Mouse (Mus musculus): Measurements from ENCODE around the gene Brf1. TPM values are rescaled to one million over a fixed set of nuclear protein-coding genes. Genes with fewer than 3 reads are reported as not detected.

Gene Brf1
- polyA plus RNA-seq, 1 experiment from 2014 or later, result 53.9 TPM

- H3K9me3 ChIP-seq (replicated peaks; ENCODE audit: control insufficient read depth, low read length), result no peaks in the 10 kb centered on the region
- no peak overlapping the region for H3K9ac ChIP-seq (ENCODE audit: low read length)
- H3K27me3 ChIP-seq (ENCODE audit: control insufficient read depth, insufficient read depth, low read length), result no peaks in the 10 kb centered on the region
- no peak overlapping the region for H3K4me3 ChIP-seq (replicated peaks; ENCODE audit: low read length)
- ATAC-seq (ENCODE audit: insufficient read depth, low FRiP score), result no peak
- no peak overlapping the region for H3K4me2 ChIP-seq (ENCODE audit: low read depth, low read length)
- peaks cover 5% of the 10 kb centered on the region for H3K4me1 ChIP-seq (ENCODE audit: control insufficient read depth, insufficient read depth, low read length)
- no peak overlapping the region for H3K27ac ChIP-seq (ENCODE audit: low read length)
- WGBS, result 82% methylated on average over 4 of the region's 4 CpGs
- no peaks in the 10 kb centered on the region for H3K36me3 ChIP-seq (ENCODE audit: control insufficient read depth, insufficient read depth, low read length)
These were observed 36.5 kb upstream of the Brf1 start for GRCm38 (mm10) chr12:113036996-113037395.

DNA sequence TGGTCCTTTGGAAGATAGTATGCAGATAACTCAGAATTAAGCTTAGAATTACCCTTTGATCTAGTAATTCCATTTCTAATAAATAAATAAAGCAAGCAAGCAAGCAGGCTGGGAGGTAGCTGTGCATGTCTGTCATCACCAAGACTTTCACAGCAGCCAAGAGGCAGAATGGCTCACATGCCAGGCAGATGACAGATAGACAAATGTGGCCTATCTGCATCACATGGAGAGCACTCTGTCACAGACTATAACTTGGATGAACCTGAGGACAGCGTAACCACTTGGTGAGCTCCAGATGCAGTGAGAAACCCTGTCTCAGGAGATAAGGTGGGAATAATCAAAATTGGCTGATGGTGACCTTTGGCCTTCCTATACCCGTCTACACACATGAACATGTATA lies 34.6 kb upstream of the Brf1 start:
- no peaks in the 10 kb centered on the region for H3K27me3 ChIP-seq (ENCODE audit: control insufficient read depth, insufficient read depth, low read length)
- no peaks in the 10 kb centered on the region for H3K9me3 ChIP-seq (replicated peaks; ENCODE audit: control insufficient read depth, low read length)
- H3K27ac ChIP-seq (ENCODE audit: low read length), result no peak overlapping the region
- H3K9ac ChIP-seq (ENCODE audit: low read length), result no peak overlapping the region
- H3K36me3 ChIP-seq (ENCODE audit: control insufficient read depth, insufficient read depth, low read length), result no peaks in the 10 kb centered on the region
- no peaks in the 10 kb centered on the region for H3K4me1 ChIP-seq (ENCODE audit: control insufficient read depth, insufficient read depth, low read length)
- no peak overlapping the region for H3K4me2 ChIP-seq (ENCODE audit: low read depth, low read length)
- 76% methylated on average over 2 of the region's 2 CpGs for WGBS
- no peak for ATAC-seq (ENCODE audit: insufficient read depth, low FRiP score)
- no peak overlapping the region for H3K4me3 ChIP-seq (replicated peaks; ENCODE audit: low read length)

- no peaks in the 10 kb centered on the region for H3K9me3 ChIP-seq (replicated peaks; ENCODE audit: control insufficient read depth, low read length)
- H3K27me3 ChIP-seq (ENCODE audit: control insufficient read depth, insufficient read depth, low read length), result no peaks in the 10 kb centered on the region
- H3K36me3 ChIP-seq (ENCODE audit: control insufficient read depth, insufficient read depth, low read length), result no peaks in the 10 kb centered on the region
- no peak overlapping the region for H3K4me2 ChIP-seq (ENCODE audit: low read depth, low read length)
- no peak overlapping the region for H3K4me3 ChIP-seq (replicated peaks; ENCODE audit: low read length)
- 0 out of 2 replicates have a peak, but pooled peaks cover 8% of the 10 kb centered on the region for H3K4me1 ChIP-seq (ENCODE audit: control insufficient read depth, insufficient read depth, low read length)
- H3K27ac ChIP-seq (ENCODE audit: low read length), result no peak overlapping the region
- 71% methylated on average over 11 of the region's 11 CpGs for WGBS
- H3K9ac ChIP-seq (ENCODE audit: low read length), result no peak overlapping the region
- no peak for ATAC-seq (ENCODE audit: insufficient read depth, low FRiP score)
These were observed 32.1 kb upstream of the Brf1 start for GRCm38 (mm10) chr12:113032296-113033250.

- Histone ChIP-seq H3K4me3 (replicated peaks; ENCODE audit: low read length) (no peak overlapping the region), H3K4me1 (ENCODE audit: control insufficient read depth, insufficient read depth, low read length) (0 out of 2 replicates have a peak, but pooled peaks cover 8% of the 10 kb centered on the region), H3K27me3 (ENCODE audit: control insufficient read depth, insufficient read depth, low read length) (no peaks in the 10 kb centered on the region), H3K9me3 (replicated peaks; ENCODE audit: control insufficient read depth, low read length) (no peaks in the 10 kb centered on the region), H3K9ac (ENCODE audit: low read length) (no peak overlapping the region), H3K4me2 (ENCODE audit: low read depth, low read length) (no peak overlapping the region), H3K27ac (ENCODE audit: low read length) (no peak overlapping the region), H3K36me3 (ENCODE audit: control insufficient read depth, insufficient read depth, low read length) (no peaks in the 10 kb centered on the region)
- 71% methylated on average over 6 of the region's 6 CpGs for WGBS
- no peak for ATAC-seq (ENCODE audit: insufficient read depth, low FRiP score)
These were observed 30.9 kb upstream of the Brf1 start for GRCm38 (mm10) chr12:113031441-113031840.

DNA sequence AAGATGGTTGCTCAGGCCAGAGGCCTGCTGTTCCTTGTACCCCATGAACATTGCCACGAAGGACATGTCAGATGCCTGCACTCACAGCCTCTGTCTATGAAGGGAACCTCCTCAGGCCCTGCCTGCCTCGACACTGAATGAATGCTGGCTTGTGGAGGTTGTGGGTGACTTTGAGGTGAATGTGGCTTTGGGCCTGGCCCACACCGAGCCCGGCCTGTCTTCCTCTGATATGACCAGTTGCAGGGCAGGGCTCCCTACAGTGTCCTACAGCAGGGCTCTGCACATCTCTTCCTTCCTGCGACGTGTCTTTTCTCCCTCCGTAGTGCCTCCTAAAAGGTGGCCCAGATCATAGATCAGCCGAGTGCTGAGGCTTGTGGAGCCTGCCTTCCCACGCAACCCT lies 30.5 kb upstream of the Brf1 start:
- Histone ChIP-seq H3K4me3 (replicated peaks; ENCODE audit: low read length) (no peak overlapping the region), H3K9ac (ENCODE audit: low read length) (no peak overlapping the region), H3K36me3 (ENCODE audit: control insufficient read depth, insufficient read depth, low read length) (no peaks in the 10 kb centered on the region), H3K27ac (ENCODE audit: low read length) (no peak overlapping the region), H3K27me3 (ENCODE audit: control insufficient read depth, insufficient read depth, low read length) (no peaks in the 10 kb centered on the region), H3K4me2 (ENCODE audit: low read depth, low read length) (no peak overlapping the region), H3K9me3 (replicated peaks; ENCODE audit: control insufficient read depth, low read length) (no peaks in the 10 kb centered on the region), H3K4me1 (ENCODE audit: control insufficient read depth, insufficient read depth, low read length) (0 out of 2 replicates have a peak, but pooled peaks cover 8% of the 10 kb centered on the region)
- WGBS, result 69% methylated on average over 9 of the region's 9 CpGs
- no peak for ATAC-seq (ENCODE audit: insufficient read depth, low FRiP score)

- H3K4me2 ChIP-seq (ENCODE audit: low read depth, low read length), result no peak overlapping the region
- no peaks in the 10 kb centered on the region for H3K27me3 ChIP-seq (ENCODE audit: control insufficient read depth, insufficient read depth, low read length)
- H3K4me1 ChIP-seq (ENCODE audit: control insufficient read depth, insufficient read depth, low read length), result 0 out of 2 replicates have a peak, but pooled peaks cover 8% of the 10 kb centered on the region
- H3K36me3 ChIP-seq (ENCODE audit: control insufficient read depth, insufficient read depth, low read length), result 0 out of 2 replicates have a peak, but pooled peaks cover 8% of the 10 kb centered on the region
- ATAC-seq (ENCODE audit: insufficient read depth, low FRiP score), result no peak
- WGBS, result 41% methylated on average over 4 of the region's 4 CpGs
- no peak overlapping the region for H3K4me3 ChIP-seq (replicated peaks; ENCODE audit: low read length)
- peak overlapping the region; percentile 3; the same call in 1 of the 2 replicates for H3K9ac ChIP-seq (ENCODE audit: low read length)
- no peaks in the 10 kb centered on the region for H3K9me3 ChIP-seq (replicated peaks; ENCODE audit: control insufficient read depth, low read length)
- H3K27ac ChIP-seq (ENCODE audit: low read length), result no peak overlapping the region
These were observed 29.5 kb upstream of the Brf1 start for GRCm38 (mm10) chr12:113030046-113030445.

- no peak overlapping the region for H3K4me3 ChIP-seq (replicated peaks; ENCODE audit: low read length)
- H3K27me3 ChIP-seq (ENCODE audit: control insufficient read depth, insufficient read depth, low read length), result no peaks in the 10 kb centered on the region
- WGBS, result 66% methylated on average over 9 of the region's 9 CpGs
- ATAC-seq (ENCODE audit: insufficient read depth, low FRiP score), result no peak
- no peaks in the 10 kb centered on the region for H3K9me3 ChIP-seq (replicated peaks; ENCODE audit: control insufficient read depth, low read length)
- 0 out of 2 replicates have a peak, but pooled peaks cover 8% of the 10 kb centered on the region for H3K4me1 ChIP-seq (ENCODE audit: control insufficient read depth, insufficient read depth, low read length)
- H3K36me3 ChIP-seq (ENCODE audit: control insufficient read depth, insufficient read depth, low read length), result 0 out of 2 replicates have a peak, but pooled peaks cover 8% of the 10 kb centered on the region
- no peak overlapping the region for H3K9ac ChIP-seq (ENCODE audit: low read length)
- no peak overlapping the region for H3K4me2 ChIP-seq (ENCODE audit: low read depth, low read length)
- H3K27ac ChIP-seq (ENCODE audit: low read length), result 0 out of 2 replicates have a peak overlapping the region, but pooled peaks have one; percentile 20
These were observed 28.4 kb upstream of the Brf1 start for GRCm38 (mm10) chr12:113028898-113029297.

- no peaks in the 10 kb centered on the region for H3K9me3 ChIP-seq (replicated peaks; ENCODE audit: control insufficient read depth, low read length)
- WGBS, result 65% methylated on average over 5 of the region's 5 CpGs
- H3K4me2 ChIP-seq (ENCODE audit: low read depth, low read length), result no peak overlapping the region
- H3K4me1 ChIP-seq (ENCODE audit: control insufficient read depth, insufficient read depth, low read length), result 0 out of 2 replicates have a peak, but pooled peaks cover 8% of the 10 kb centered on the region
- H3K27me3 ChIP-seq (ENCODE audit: control insufficient read depth, insufficient read depth, low read length), result no peaks in the 10 kb centered on the region
- H3K27ac ChIP-seq (ENCODE audit: low read length), result no peak overlapping the region
- H3K4me3 ChIP-seq (replicated peaks; ENCODE audit: low read length), result no peak overlapping the region
- H3K36me3 ChIP-seq (ENCODE audit: control insufficient read depth, insufficient read depth, low read length), result 0 out of 2 replicates have a peak, but pooled peaks cover 8% of the 10 kb centered on the region
- H3K9ac ChIP-seq (ENCODE audit: low read length), result no peak overlapping the region
- ATAC-seq (ENCODE audit: insufficient read depth, low FRiP score), result no peak
These were observed 27.6 kb upstream of the Brf1 start for GRCm38 (mm10) chr12:113028067-113028466.

- H3K4me2 ChIP-seq (ENCODE audit: low read depth, low read length), result no peak overlapping the region
- H3K4me1 ChIP-seq (ENCODE audit: control insufficient read depth, insufficient read depth, low read length), result 0 out of 2 replicates have a peak, but pooled peaks cover 8% of the 10 kb centered on the region
- H3K27ac ChIP-seq (ENCODE audit: low read length), result no peak overlapping the region
- ATAC-seq (ENCODE audit: insufficient read depth, low FRiP score), result no peak
- 89% methylated on average over 2 of the region's 2 CpGs for WGBS
- H3K4me3 ChIP-seq (replicated peaks; ENCODE audit: low read length), result no peak overlapping the region
- H3K9me3 ChIP-seq (replicated peaks; ENCODE audit: control insufficient read depth, low read length), result no peaks in the 10 kb centered on the region
- H3K36me3 ChIP-seq (ENCODE audit: control insufficient read depth, insufficient read depth, low read length), result 0 out of 2 replicates have a peak, but pooled peaks cover 8% of the 10 kb centered on the region
- H3K27me3 ChIP-seq (ENCODE audit: control insufficient read depth, insufficient read depth, low read length), result no peaks in the 10 kb centered on the region
- H3K9ac ChIP-seq (ENCODE audit: low read length), result no peak overlapping the region
These were observed 27.0 kb upstream of the Brf1 start for GRCm38 (mm10) chr12:113027495-113027894.
